Mouse (Mus musculus): ENCODE measurements around the gene Golph3.
A peak's percentile ranks its signal among the peaks of the same experiment; 100 is the strongest.

The Golph3 gene

GRCm38 (mm10) chr15:12321091-12321787 lies at the start of gene Golph3:
Gene Golph3, plus strand, starts transcription at chr15:12321450.
- peak; percentile 85 to 87 for DNase-seq (ENCODE audit: low read depth in 2 of 2, low spot score in 2 of 2)

- no peak for DNase-seq (ENCODE audit: low read depth in 2 of 2, low spot score in 2 of 2)
Observed at GRCm38 (mm10) chr15:12273325-12274052, 47.8 kb upstream of the Golph3 start.

- DNase-seq (ENCODE audit: low read depth in 2 of 2, low spot score in 2 of 2), result no peak
Observed at GRCm38 (mm10) chr15:12274053-12274769, 47.0 kb upstream of the Golph3 start.

- DNase-seq (ENCODE audit: low read depth in 2 of 2, low spot score in 2 of 2), result no peak
Observed at GRCm38 (mm10) chr15:12275091-12275623, 46.1 kb upstream of the Golph3 start.

- no peak for DNase-seq (ENCODE audit: low read depth in 2 of 2, low spot score in 2 of 2)
Observed at GRCm38 (mm10) chr15:12279816-12280215, 41.4 kb upstream of the Golph3 start.

GRCm38 (mm10) chr15:12284794-12285534 lies 36.3 kb upstream of the Golph3 start:
- no peak for DNase-seq (ENCODE audit: low read depth in 2 of 2, low spot score in 2 of 2)

- DNase-seq (ENCODE audit: low read depth in 2 of 2, low spot score in 2 of 2), result no peak
Observed at GRCm38 (mm10) chr15:12285535-12285809, 35.8 kb upstream of the Golph3 start.

- no peak for DNase-seq (ENCODE audit: low read depth in 2 of 2, low spot score in 2 of 2)
Observed at GRCm38 (mm10) chr15:12290330-12290729, 30.9 kb upstream of the Golph3 start.

- no peak for DNase-seq (ENCODE audit: low read depth in 2 of 2, low spot score in 2 of 2)
Observed at GRCm38 (mm10) chr15:12291757-12292156, 29.5 kb upstream of the Golph3 start.

GRCm38 (mm10) chr15:12296228-12296627 lies 25.0 kb upstream of the Golph3 start:
- DNase-seq (ENCODE audit: low read depth in 2 of 2, low spot score in 2 of 2), result no peak

- DNase-seq (ENCODE audit: low read depth in 2 of 2, low spot score in 2 of 2), result no peak
Observed at GRCm38 (mm10) chr15:12298231-12298737, 23.0 kb upstream of the Golph3 start.

GRCm38 (mm10) chr15:12301771-12302170 lies 19.5 kb upstream of the Golph3 start:
- no peak for DNase-seq (ENCODE audit: low read depth in 2 of 2, low spot score in 2 of 2)

- DNase-seq (ENCODE audit: low read depth in 2 of 2, low spot score in 2 of 2), result no peak
Observed at GRCm38 (mm10) chr15:12306188-12307071, 14.8 kb upstream of the Golph3 start.

GRCm38 (mm10) chr15:12307114-12307513 lies 14.1 kb upstream of the Golph3 start:
- DNase-seq (ENCODE audit: low read depth in 2 of 2, low spot score in 2 of 2), result no peak

- DNase-seq (ENCODE audit: low read depth in 2 of 2, low spot score in 2 of 2), result no peak
Observed at GRCm38 (mm10) chr15:12308539-12308938, 12.7 kb upstream of the Golph3 start.

GRCm38 (mm10) chr15:12310676-12311075 lies 10.6 kb upstream of the Golph3 start:
- DNase-seq (ENCODE audit: low read depth in 2 of 2, low spot score in 2 of 2), result no peak

- DNase-seq (ENCODE audit: low read depth in 2 of 2, low spot score in 2 of 2), result no peak
Observed at GRCm38 (mm10) chr15:12311465-12311864, 9.8 kb upstream of the Golph3 start.

GRCm38 (mm10) chr15:12313255-12313654 lies 8.0 kb upstream of the Golph3 start:
- no peak for DNase-seq (ENCODE audit: low read depth in 2 of 2, low spot score in 2 of 2)

GRCm38 (mm10) chr15:12314584-12314983 lies 6.7 kb upstream of the Golph3 start:
- no peak for DNase-seq (ENCODE audit: low read depth in 2 of 2, low spot score in 2 of 2)

- no peak for DNase-seq (ENCODE audit: low read depth in 2 of 2, low spot score in 2 of 2)
Observed at GRCm38 (mm10) chr15:12315996-12316395, 5.3 kb upstream of the Golph3 start.

Data from CD8-positive naive resting alpha-beta T cell, adult 2 months (primary cell).